Mouse (Mus musculus) heart, postnatal 25 days (tissue): ENCODE measurements around the gene E2f4. TPM values are rescaled to one million over a fixed set of nuclear protein-coding genes. Genes with fewer than 3 reads are reported as not detected.

ENCODE experiments used
- DNase-seq: peaks from one replicate; pipeline ENCODE4 v3.0.0; 2022; ENCODE audit warnings: low spot score
- intact Hi-C: fragments of 180-260 bp; cut with DNase I; formaldehyde crosslinking; loops from one replicate; pipeline ENCODE4 v1.15.1; 2025
- total RNA-seq, 2 experiments: library from RNA; stranded (reverse); gene quantifications; 2 replicates each; pipeline ENCODE4 v1.2.3; 2021

The E2f4 gene
- total RNA-seq, 2 experiments from 2014 or later = 19.8 to 21.5 TPM

- DNase-seq = no peak
- intact Hi-C loops = loop anchor here (10.0 kb wide), 1 partner anchor 612 kb away; no protein-coding TSS in a partner anchor
Observed at GRCm38 (mm10) chr8:105266775-105267174, 30.7 kb upstream of the E2f4 start.

- intact Hi-C loops = loop anchor here (10.0 kb wide), 1 partner anchor 614 kb away; no protein-coding TSS in a partner anchor
- no peak for DNase-seq
Observed at GRCm38 (mm10) chr8:105268342-105269074, 29.0 kb upstream of the E2f4 start.

DNA sequence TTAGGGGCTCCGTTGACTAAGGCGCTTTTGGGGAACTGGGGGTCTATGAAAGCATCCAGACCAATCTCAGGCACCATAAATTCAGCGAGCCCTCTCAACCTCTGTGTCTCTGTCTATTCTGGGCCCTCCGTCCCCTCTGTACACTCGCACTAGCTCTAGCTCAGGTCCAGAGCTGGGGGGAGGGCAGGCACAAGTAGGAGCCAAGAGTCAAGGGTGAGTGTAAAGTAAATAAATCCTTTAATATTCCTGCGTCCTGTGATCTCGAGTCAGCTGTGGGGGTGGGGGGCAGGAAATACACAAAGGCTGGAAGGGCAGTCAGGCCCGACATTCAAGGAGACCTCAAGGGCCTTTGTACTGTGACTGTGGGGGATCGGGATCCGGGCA is 28.4 kb upstream of the E2f4 start:
- intact Hi-C loops = loop anchor here (10.0 kb wide), 1 partner anchor 614 kb away; no protein-coding TSS in a partner anchor
- no peak for DNase-seq

DNA sequence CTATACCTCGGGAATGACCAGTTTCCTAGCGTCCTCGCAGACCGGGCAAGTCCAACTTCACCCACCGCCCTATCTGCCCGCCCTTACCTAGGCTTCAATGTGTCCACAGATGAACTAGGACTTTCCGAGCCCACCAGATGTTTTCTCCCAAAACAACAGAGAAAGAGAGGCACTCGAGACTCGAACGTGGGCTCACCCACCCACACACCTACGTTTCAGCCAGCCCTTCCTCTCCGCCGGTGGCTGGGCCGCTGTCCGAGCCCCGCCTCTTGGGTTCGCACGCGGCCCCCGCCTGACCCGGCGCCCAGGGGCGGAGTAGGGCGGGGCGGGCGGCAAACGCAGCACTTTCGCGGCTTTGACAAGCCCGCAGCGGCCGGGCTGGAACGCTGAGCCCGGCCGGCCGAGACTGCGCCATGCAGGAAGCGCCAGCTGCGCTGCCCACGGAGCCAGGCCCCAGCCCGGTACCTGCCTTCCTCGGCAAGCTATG is 28.0 kb upstream of the E2f4 start, which contains the start of gene Hsf4:
Gene Hsf4, plus strand, starts transcription at position 341 of the 487 bp plus-strand sequence.
- intact Hi-C loops = loop anchor here (10.0 kb wide), 1 partner anchor 615 kb away; no protein-coding TSS in a partner anchor
- DNase-seq = no peak

DNA sequence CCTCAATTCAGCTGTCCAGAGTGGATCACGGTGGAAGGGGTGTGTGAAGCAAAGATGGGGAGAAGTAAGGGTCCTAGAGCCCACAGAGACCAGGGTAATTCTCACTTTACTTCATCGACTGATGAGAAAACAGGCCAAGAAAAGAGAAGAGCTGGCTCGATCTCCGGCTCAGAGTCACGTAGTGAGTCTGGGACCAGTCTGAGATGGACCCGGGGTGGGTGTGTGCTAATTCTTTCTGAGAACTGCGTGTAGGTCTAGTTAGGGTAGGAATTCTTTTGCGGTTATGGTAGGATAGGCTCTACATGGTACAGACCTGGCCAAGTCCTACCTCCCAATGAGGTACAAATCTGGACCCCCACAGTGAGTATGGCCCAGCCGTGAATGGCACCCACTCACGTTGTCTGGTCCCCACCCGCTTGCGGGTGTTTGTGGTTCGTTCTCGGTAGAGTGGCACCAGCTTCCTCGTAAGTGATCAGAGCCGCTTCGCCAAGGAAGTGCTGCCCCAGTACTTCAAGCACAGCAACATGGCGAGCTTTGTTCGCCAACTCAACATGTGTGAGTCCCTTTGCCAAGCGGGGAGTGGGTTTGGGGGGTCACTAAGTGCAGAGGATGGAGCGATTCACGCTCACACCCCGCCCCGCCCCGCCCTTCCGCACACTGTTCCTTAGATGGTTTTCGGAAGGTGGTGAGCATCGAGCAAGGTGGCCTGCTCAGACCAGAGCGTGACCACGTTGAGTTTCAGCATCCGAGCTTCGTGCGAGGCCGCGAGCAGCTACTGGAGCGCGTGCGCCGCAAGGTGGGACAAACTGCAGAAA is 27.2 kb upstream of the E2f4 start:
- intact Hi-C loops = no loop called here
- no peak for DNase-seq

DNA sequence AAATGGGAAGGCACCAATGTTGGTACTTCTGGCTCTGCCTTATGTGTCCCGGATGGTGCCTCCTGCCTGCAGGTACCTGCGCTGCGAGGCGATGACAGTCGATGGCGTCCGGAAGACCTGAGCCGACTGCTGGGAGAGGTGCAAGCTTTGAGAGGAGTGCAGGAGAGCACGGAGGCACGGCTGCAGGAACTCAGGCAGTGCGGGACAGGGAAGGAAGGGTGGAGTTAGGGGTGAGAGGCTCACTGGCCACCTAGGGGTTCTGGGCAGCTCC is 26.6 kb upstream of the E2f4 start:
- no peak for DNase-seq
- intact Hi-C loops = no loop called here

- intact Hi-C loops = no loop called here
- DNase-seq = no peak
Observed at GRCm38 (mm10) chr8:105275387-105275786, 22.1 kb upstream of the E2f4 start.

DNA sequence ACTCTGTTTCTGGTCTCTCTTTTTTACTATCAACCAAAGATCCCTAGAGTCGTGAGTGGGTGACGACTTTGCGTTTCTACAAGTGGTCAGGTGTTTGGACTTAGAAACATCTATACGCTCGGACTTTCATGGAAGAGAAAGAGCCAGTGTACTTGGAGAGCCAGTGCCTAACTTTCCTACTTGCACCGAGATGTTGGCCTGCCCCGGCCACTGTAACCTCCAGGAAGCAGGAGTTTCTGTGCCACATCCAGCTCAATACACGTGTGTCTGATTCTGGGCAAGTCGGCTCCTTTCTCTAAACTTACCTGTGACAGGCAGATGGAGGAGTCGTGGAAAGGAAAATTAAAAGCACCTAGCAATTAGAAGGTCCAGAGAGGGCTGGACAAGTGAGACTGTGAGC is 21.6 kb upstream of the E2f4 start, which contains the start of gene Nol3:
Gene Nol3, plus strand, starts transcription at position 301 of the 400 bp plus-strand sequence.
- intact Hi-C loops = no loop called here
- DNase-seq = no peak

DNA sequence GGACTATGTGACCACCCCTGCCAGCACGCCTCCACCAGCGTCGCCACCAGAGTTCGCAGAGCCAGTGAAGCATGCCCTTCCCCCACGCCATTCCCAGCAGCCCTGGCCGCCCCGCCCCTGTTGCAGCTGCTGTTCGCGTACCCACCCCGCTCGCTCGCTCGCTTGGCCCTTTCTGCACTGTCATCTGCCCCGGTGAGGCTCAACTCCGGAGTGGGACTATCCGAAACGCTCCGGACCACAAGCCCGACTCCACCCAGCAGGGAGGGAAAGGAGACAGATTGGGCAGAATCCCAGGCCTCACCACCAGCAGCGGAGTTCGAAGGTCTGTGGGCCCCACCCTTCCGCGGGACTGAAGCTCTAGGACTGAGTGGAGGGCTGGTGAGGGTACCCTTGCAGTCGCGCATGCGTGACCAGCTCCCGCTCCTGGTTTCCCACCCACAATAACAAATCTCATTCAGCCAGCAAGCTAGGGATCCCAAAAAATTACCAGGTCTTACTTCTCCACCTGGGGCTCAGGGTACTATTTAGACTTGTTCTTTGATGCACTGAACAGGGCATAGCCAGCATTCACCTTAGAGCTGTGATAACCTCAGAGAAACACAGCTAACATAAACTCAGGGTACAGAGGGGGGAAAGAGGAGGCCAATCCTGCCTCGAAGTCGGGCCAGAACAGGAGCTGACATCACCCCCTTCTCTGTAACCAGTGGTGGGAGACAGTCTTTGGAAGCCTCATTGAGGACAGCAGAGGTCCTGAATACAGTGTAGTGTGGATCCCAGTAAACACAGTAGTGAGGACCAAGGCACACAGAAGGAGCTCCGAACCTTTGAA is 21.0 kb upstream of the E2f4 start:
- intact Hi-C loops = no loop called here
- no peak for DNase-seq

- DNase-seq = no peak
- intact Hi-C loops = no loop called here
Observed at GRCm38 (mm10) chr8:105278911-105279334, 18.5 kb upstream of the E2f4 start.

GRCm38 (mm10) chr8:105280567-105280966 is 16.9 kb upstream of the E2f4 start:
- intact Hi-C loops = no loop called here
- no peak for DNase-seq

DNA sequence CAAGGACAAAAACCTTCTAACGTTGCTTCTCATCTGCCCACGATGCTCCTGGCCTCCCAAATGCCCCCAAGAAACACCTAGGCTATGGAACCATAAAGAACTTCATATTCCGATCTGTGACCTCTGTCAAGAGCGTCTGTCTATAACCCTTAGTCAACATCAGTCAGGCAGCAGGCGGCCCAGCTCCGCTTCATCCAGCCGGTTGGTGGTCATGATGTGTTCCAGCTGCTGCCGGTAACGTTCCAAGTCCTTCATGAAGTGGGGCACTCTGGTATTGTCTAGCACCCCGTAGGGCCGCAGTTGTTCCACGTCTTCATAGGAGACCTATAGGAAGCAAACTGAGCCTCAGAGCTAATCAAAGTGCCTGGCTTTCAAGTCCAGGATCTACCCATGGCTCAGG is 15.6 kb upstream of the E2f4 start:
- no peak for DNase-seq
- intact Hi-C loops = no loop called here

DNA sequence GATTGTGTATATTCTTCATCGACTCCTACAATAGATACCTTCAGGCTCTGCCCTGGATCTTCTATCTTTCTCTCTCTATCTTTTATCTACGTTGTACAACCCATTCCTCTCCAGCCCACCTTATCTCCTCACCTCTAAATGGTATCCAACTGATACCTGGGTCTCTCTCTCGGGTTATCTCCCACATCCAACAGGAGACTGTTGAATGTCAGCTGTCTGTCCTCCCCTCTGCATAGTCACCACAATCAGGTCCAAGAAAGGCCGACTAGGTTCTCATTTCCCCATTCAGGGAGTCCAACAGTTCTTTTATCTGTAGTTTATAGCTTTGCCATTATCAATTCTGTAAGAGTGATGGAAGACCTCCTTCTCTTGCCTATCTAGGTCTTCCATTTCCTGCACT is 15.2 kb upstream of the E2f4 start:
- no peak for DNase-seq
- intact Hi-C loops = no loop called here

- DNase-seq = no peak
- intact Hi-C loops = no loop called here
Observed at GRCm38 (mm10) chr8:105283074-105283473, 14.4 kb upstream of the E2f4 start.

DNA sequence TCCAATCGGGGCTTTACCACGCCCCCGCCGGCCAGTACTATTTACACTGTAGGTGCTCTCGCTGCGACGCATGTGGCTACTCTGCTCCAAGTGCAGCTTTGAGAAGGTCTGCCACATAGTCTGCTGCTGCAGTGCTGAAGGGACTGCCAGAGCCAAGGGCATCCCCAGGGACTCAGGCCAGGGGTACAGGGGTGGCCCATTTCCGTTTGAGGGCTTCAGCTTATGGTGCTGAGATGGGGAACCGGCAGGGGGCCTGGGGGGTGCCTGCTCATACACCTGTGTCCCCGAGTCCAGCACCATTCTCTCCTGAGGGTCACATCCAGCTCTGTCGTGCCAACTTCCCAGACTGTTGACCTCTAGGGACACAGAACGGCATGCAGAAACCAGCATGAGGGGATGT is 11.9 kb upstream of the E2f4 start:
- intact Hi-C loops = no loop called here
- no peak for DNase-seq

DNA sequence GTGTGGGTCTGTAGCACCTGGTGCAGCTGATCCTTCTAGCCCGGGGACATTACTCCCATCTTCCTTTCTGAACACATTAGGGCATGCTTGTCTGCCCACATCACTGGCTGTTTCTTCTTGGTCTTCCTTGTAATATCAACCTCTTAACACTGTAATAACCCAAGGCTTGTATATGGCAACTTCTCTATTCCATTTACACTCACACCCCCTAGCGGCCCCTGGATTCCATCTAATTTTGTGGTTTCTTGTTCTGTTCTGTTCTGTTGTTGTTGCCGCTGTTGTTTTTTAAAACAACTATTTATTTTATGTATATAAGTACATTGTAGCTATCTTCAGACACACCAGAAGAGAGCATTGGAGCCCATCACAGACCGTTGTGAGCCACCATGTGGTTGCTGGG is 10.6 kb upstream of the E2f4 start:
- no peak for DNase-seq
- intact Hi-C loops = no loop called here

- DNase-seq = no peak
- intact Hi-C loops = loop anchor here (2.0 kb wide), 1 partner anchor 23 kb away; the partner anchor contains the start of genes Fbxl8 and Tradd
Observed at GRCm38 (mm10) chr8:105288231-105288630, 9.2 kb upstream of the E2f4 start.

- intact Hi-C loops = loop anchor here (2.0 kb wide), 1 partner anchor 24 kb away; the partner anchor contains the start of genes Fbxl8 and Tradd
- DNase-seq = peak; percentile 82
Observed at GRCm38 (mm10) chr8:105288958-105289732, 8.3 kb upstream of the E2f4 start.

GRCm38 (mm10) chr8:105289805-105290460 is 7.5 kb upstream of the E2f4 start, which contains the start of gene 4931428F04Rik:
TSS of gene 4931428F04Rik (minus strand) at chr8:105289864.
- no peak for DNase-seq
- intact Hi-C loops = loop anchor here (2.0 to 5.0 kb wide), 2 partner anchors 25 to 38 kb away; partner anchors contain the start of genes Fbxl8 and Tradd
